Mouse (Mus musculus) CH12.LX (cell line): ENCODE measurements at regions not wholly inside any gene's neighbourhood (a gene's known extent, or its start where the extent isn't known, plus 50 kb on each side); places are given as distances from the start of the nearest gene placed in this dataset.

Experiments
- BHLHE40 ChIP-seq: IDR thresholded peaks from 2 replicates; pipeline ENCODE4 v1.6.1; 2011; ENCODE audit warnings: mild to moderate bottlenecking, low read depth, low read length, improper control_type of control experiment
- CHD2 ChIP-seq: IDR thresholded peaks from 2 replicates; pipeline ENCODE4 v1.6.1; 2011; ENCODE audit warnings: low read length, improper control_type of control experiment
- CTCF ChIP-seq, 2 experiments: IDR thresholded peaks in 1 of 2; conservative IDR thresholded peaks in 1 of 2; 2 replicates each; pipeline ENCODE4 v1.5.1; 2011 to 2012; ENCODE audit warnings: low read depth in 2 of 2, low read length in 2 of 2, improper control_type of control experiment in 1 of 2, inconsistent platforms in 1 of 2, mild to moderate bottlenecking in 1 of 2, moderate library complexity in 1 of 2
- E2F4 ChIP-seq: IDR thresholded peaks from 2 replicates; pipeline ENCODE4 v1.6.1; 2011; ENCODE audit warnings: low read depth, low read length, improper control_type of control experiment; ENCODE audit not compliant: insufficient replicate concordance
- ELF1 ChIP-seq: IDR thresholded peaks from 2 replicates; pipeline ENCODE4 v1.6.1; 2014; ENCODE audit warnings: low read depth, mild to moderate bottlenecking, inconsistent platforms, low read length, improper control_type of control experiment
- EP300 ChIP-seq: IDR thresholded peaks from 2 replicates; pipeline ENCODE4 v1.6.1; 2011; ENCODE audit warnings: low read length, improper control_type of control experiment
- MAFK ChIP-seq: IDR thresholded peaks from 2 replicates; pipeline ENCODE4 v1.6.1; 2011; ENCODE audit warnings: low read length, improper control_type of control experiment; ENCODE audit not compliant: insufficient replicate concordance
- MAX ChIP-seq: IDR thresholded peaks from 2 replicates; pipeline ENCODE4 v1.6.1; 2011; ENCODE audit warnings: low read length, improper control_type of control experiment
- MAZ ChIP-seq: IDR thresholded peaks from 2 replicates; pipeline ENCODE4 v1.6.1; 2012; ENCODE audit warnings: low read depth, mild to moderate bottlenecking, inconsistent platforms, low read length, improper control_type of control experiment, moderate library complexity
- POLR2A ChIP-seq: IDR thresholded peaks from 2 replicates; pipeline ENCODE4 v1.6.1; 2011; ENCODE audit warnings: low read depth, mild to moderate bottlenecking, improper control_type of control experiment, low read length
- UBTF ChIP-seq: IDR thresholded peaks from 2 replicates; pipeline ENCODE4 v1.6.1; 2012; ENCODE audit warnings: low read depth, mild to moderate bottlenecking, inconsistent platforms, low read length, improper control_type of control experiment, moderate library complexity
- USF2 ChIP-seq: conservative IDR thresholded peaks from 2 replicates; pipeline ENCODE4 v1.6.1; 2011; ENCODE audit warnings: low read depth, low read length, improper control_type of control experiment
- ZMIZ1 ChIP-seq: IDR thresholded peaks from 2 replicates; pipeline ENCODE4 v1.6.1; 2012; ENCODE audit warnings: low read depth, mild to moderate bottlenecking, inconsistent platforms, low read length, improper control_type of control experiment

- no peak for TF ChIP-seq CHD2
- TF ChIP-seq UBTF, result no peak
- no peak for TF ChIP-seq EP300
- TF ChIP-seq POLR2A, result no peak
- TF ChIP-seq CTCF (conservative IDR thresholded peaks at IDR 0.05 in 1 of 2, IDR thresholded peaks at IDR 0.05 in 1 of 2; ENCODE audit: low read depth in 2 of 2, low read length in 2 of 2), result no peak
- no peak for TF ChIP-seq MAFK
- no peak for TF ChIP-seq ZMIZ1
- TF ChIP-seq E2F4, result no peak
- no peak for TF ChIP-seq ELF1
- TF ChIP-seq MAX, result no peak
- no peak for TF ChIP-seq USF2
- TF ChIP-seq BHLHE40, result no peak
- no peak for TF ChIP-seq MAZ
Measured at GRCm38 (mm10) chr17:79447170-79447569, 92.3 kb upstream of the Cdc42ep3 start.
